Mouse (Mus musculus) naive thymus-derived CD4-positive, alpha-beta T cell, adult 2 months (primary cell): ENCODE data around the gene 1810010D01Rik.

Experiments used
- DNase-seq: peaks from one replicate; pipeline ENCODE4 v3.0.0-alpha.2; 2011; ENCODE audit warnings: low read depth

1810010D01Rik gene

DNA sequence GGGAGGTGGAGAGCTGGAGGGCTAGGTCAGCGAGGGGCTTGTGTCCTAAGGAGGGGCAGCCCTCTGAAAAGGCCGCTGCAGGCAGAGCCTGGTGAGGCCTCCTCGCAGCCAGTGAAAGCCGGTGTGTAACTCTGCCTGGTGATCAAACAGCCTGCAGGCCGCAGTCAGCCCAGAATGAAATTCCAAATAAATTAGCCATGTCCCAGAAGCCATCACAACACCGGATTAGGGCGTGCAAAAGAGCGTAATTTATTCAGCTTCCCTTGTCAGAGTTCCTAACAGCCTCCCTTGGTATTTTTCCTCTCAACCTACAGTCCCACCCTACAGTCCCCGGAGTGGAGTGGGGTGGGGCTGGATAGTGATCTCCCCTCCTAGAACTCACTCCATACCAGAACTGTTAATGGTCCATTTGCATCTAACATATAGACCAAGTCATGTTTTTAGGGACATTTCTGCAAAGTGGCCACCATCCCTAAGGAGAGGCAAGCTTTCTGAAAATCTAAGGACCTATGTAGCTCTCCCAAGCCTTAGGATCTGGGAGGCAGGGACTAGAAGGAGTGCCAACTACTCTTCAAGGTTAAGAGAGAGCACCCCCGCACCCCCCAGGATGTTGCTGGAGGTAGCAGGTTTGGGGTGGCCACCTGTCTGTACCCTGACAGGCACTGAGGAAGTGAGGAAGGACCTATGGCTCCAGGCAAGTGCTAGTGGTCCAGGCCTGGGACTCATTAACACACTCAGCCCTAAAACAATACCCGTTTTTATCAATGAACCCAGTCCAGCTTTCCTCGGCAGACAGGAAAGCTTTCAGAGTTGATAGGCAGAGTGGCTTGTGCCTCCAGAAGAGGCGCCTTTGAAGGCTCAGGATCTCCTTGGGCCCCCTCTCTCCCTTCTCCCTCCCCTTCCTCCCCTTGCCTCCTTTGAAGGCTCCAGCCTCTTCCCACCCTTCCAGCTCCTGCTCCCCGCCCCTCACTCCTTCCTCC lies 4.1 kb upstream of the 1810010D01Rik start:
- no peak for DNase-seq

DNA sequence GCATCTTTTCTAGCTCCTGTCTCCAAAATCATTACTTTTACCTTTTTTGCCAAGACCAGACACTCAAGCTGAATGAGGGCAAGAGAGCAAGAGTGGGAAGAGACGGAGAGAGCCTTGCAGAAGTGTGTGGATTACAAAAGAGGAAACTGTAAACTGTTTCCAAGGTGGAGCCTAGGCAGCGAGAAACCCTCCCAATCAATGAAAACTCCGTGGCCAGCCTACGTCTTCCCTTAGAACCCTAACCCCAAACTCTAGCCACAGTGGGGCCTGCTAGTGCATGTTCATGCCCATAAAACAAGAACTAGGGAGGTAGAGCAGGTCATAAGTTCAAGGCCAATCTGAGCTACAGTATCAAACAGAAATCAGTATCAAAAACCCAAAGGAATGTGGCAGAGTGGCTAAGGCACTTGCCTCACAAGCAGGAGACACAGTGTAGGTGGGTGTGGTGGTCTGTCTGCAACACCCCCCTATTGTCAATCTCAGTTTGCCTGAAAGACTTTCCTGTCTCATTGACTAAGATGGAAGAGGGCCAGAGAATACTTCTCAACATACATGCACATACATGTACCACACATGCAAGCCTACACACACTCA lies 2.7 kb upstream of the 1810010D01Rik start:
- no peak for DNase-seq

GRCm38 (mm10) chr7:145206801-145207200 lies 1.1 kb downstream of the 1810010D01Rik start:
- DNase-seq, result no peak

DNA sequence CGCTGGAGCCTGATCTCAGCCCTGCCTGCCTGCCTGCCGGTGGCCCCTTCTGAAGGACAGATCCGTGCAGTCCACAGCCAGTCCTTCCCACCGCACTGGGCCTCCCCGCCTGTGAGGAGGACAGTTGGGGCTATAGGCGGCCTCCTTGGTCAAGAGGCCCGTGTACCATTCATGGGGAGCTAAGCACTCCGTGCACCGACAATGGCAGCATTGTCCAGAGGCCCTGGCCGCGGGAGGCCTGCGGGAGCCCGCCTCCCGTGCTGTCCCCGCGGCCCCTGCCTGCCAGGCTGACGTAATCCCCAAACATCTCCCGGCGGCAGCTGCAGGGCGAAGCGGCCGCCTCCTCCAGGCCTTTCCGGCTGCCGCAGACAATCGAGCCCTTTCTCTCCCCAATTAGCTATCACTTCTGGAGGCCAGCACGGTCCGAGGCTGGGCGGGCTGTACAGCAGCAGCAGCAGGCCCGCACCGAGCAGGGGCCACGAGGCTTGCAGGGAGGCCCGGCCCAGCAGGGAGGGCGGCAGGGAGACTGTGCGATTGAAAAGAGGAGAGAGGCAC lies 1.8 kb downstream of the 1810010D01Rik start:
- DNase-seq, result no peak

DNA sequence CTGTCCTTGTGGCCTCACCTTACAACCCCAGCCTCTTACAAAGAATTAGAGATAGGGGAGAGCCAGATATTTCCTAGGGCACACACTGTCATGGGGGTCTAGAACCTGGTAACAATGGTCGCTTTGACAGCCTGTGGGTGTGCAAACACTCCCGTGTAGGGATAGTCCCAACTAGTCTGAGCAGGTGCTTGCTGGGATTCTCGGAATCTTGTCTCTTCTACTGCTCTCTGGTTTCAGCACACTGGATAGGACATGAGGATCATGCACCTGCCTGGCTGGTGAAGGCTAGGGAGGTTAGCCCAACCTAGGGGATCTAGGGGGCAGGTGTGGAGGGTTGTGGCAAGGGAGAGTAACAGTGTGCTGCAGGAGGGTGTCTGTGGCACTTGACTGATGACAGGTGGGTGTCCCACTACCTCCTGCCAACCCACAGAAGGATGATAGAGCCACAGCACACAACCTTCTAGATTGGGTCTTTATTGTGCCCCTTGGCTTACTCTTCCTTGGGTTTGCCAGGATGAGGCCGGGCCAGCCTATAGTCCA lies 2.5 kb downstream of the 1810010D01Rik start:
- DNase-seq, result no peak

DNA sequence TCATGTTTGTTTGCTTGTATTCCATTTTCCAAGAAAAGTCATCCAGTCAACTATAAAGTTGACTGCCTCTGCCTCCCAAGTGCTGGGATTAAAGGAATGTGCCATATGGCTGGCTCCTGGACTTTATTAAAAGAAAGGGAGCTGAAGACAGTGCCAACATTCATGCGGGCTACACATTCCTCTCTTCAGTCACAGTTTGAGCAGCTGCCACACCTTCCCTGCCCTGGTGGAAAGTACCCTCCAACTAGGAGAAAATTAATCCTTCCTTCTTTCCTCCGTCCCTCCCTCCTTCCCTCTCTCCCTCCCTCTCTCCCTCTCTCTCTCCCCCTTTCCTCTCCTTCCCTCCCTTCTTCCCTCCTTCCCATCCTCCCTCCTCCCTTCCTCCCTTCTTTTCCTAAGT lies 8.2 kb downstream of the 1810010D01Rik start:
- no peak for DNase-seq

DNA sequence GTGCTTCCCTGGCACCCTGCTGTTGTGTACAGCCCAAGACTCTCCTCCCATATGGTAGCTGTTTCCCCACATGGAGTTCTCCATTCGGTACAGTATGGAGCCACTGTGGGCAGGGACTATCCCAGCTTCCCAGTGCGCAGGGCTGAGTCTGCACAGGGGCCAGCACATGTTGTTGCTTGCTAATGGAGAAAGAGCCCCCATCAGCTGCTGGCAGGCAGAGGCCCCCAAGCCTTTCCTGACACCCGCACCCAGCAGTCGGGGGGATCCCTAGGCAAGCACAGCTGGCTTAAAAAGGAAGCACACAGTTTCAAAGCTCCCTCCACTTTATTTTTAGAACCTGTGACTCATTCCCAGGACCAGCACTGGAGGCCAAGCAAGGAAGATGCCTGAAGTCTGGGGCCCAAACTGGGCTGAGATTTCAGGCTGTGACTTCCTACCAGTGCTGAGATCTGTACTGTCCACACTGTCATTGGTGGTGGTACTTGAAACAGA lies 9.7 kb downstream of the 1810010D01Rik start:
- DNase-seq, result no peak

DNA sequence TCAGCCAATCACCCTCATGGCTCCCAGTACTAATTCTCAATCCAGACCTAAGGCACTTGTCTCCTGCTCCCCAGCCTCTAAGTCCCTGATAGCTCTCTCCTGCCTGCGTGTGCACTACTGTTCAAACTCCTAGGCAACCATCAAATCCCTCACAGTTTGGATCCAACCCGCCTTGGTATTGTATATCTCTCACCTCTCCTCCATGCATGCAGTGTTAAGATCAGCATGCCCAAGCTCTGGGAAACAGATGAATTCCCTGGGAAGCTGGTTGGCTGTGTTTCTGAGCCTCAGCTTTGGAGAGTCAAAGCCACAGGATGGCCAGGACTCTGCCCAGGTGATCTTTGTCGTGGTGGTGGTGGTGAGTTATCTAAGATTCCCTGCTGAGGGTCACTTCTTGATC lies 10.2 kb downstream of the 1810010D01Rik start:
- DNase-seq, result no peak

DNA sequence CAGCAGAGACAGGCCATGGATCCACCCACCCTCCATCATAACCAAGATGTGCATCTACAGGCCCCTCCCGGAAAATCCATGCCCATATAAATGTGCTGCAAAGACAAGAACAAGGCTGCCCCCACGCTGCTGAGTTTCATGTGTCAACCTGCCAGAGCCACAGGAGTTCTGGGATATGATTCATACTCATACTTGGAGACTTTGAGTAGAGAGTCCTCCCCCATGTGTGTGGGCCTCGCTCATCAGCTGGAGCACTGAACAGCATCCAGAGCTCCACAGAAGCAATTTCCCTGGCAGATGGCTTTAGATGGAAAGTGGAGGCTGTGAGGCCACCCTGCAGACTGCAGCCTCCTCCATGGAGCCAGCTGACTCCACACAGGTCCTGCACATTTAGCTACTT lies 10.9 kb downstream of the 1810010D01Rik start:
- no peak for DNase-seq

DNA sequence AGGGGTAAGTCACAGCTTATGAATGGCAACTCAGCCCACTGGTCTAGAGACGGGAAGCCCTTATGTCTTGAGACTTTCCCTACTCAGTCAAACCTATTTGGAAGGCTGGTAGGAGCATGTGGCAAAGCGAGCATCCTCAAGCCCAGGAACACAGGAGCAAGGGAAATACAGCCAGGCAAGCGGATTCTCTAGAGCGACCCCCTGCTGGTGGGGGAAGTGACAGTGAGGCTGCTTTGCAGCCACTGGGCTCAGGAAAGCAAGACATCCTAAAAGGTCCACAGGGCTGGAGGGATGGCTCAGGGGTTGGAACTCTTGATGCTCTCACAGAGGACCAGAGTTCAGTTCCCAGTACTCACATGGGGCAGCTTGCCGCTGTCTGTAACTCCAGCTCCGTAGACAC lies 11.6 kb downstream of the 1810010D01Rik start:
- DNase-seq, result no peak

DNA sequence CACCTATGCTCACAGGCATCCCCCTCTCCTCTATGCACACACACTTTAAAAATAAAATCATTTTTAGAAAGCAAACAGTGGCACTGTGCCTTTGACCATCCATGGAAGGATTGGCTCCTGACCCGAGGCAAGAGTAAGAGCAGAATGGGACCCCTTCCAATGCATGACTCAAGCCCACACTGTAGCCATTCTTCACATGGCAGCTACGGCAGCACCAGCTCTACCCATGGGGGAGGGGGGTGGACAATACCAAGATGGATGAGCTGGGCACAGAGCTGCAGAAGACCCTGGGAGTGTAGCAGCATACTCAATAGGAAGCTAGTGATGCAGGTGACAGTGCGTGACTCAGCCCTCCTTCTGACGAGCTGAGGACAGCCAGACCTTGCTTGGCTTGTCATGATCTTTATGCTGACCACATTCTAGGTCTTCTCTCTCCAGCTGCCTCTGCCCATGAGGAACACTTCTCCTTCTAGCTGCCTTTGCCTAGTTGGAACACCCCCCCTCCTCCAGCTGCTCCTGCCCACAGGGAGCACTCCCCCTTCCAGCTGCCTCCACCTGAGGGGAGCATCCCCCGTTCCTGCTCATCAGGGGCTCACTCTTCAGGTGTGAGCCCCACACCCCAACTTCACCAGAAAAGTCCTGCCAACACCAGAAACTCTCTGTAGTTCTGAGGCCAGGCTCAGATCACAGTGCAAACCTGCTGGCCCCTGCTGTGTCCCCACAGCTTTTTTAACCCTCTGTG lies 12.6 kb downstream of the 1810010D01Rik start:
- no peak for DNase-seq

GRCm38 (mm10) chr7:145194455-145195161 lies 13.3 kb downstream of the 1810010D01Rik start:
- no peak for DNase-seq

GRCm38 (mm10) chr7:145192836-145193235 lies 15.1 kb downstream of the 1810010D01Rik start:
- no peak for DNase-seq

GRCm38 (mm10) chr7:145190520-145190919 lies 17.4 kb downstream of the 1810010D01Rik start:
- DNase-seq, result no peak

DNA sequence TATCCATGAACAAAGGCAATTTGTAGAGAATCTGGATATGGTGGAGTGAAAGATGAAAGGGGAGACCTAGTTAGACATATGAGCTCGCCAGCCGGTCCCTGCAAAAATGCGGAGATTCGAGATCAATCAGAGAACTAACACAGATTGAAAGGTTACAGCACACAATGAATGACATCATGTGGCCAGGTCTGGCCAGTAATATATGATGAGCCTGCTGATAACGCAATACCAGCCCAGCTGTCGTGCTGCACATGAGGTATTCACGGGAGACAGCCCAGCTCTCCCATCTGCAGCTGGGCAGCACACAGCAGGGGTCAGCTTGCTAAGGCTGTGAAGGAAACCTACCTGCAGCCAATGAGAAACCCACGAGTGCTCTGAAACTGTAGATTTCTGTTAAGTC lies 18.6 kb downstream of the 1810010D01Rik start:
- no peak for DNase-seq

DNA sequence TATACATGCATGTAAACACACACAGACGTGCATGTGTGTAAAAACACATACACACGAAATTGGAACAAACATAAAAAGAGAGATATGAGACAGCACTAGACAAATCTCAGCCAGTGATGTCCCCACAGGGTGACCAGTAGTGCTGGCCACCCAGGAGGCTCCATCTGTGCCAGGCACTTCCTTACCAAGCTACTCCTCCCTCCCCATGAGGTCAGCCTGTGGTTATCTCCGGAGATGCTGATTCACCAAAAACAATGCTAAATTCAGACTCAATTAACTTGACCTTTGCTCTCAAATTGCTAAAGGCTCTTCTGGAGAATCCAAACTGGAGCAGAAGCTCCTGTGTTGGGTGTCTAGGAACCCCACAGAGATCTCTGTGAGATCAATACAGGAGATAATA lies 20.1 kb downstream of the 1810010D01Rik start:
- no peak for DNase-seq

- DNase-seq, result no peak
These were observed 25.5 kb downstream of the 1810010D01Rik start for GRCm38 (mm10) chr7:145182388-145182787.

DNA sequence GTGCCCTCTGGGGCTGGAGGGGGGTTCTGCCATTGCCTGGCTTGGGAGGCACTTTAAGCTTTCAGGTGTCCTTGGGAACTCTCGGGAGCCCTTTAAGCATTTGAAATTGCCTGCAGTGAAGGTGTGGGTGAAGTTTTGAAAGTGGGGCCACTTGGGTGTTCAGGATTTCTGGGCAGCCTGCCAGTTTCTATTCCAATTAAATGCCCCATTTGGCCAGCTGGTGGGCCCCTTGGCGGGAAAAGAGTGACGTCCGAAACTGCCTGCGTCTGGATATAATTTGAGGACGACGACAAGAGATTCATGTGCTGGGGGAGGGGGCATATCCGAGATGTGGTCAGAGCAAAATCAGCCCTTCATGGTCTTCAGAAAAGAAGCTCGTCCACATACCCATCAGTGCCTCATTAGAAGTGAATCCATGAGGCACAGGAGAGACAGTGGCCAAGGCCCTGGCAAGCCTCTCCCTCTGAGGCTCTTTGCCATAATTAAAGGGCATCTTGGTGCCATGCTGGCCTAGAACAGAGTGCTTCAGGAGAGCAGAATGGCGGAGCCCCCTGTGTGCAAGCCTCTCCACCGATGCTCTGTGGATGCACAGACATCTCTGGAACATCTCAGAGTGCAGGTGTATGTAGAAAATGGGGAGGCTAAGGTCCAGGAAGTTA lies 26.4 kb downstream of the 1810010D01Rik start:
- DNase-seq, result no peak

DNA sequence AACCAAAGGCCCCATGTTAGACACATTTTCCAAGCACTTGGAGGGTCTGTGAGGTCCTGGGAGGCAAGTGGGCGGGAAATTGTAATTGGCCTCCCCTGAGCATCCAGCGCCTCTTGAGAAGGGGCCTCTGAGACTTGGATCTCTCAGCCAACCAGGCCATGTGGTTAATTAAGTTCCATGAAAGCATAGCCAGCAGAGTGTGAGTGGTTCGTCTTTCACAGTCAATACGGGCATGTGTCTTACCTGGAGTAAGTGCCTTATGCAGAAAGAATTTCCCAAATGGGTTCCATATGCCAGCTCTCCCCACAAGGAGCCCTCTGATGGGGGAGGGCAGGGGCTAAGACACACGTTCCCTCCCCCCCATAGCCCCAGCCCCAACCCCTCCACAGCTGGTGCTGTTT lies 28.2 kb downstream of the 1810010D01Rik start:
- DNase-seq, result no peak

GRCm38 (mm10) chr7:145176750-145177589 lies 30.9 kb downstream of the 1810010D01Rik start:
- no peak for DNase-seq
